Mouse (Mus musculus) megakaryocyte, embryonic 14.5 days (primary cell): ENCODE measurements around the gene Itgb5.

ENCODE experiments used
- FLI1 ChIP-seq: IDR thresholded peaks from 2 replicates; pipeline ENCODE4 v1.6.1; 2012; ENCODE audit warnings: low read length, inconsistent platforms, mixed read lengths
- GATA1 ChIP-seq: IDR thresholded peaks from 3 replicates; pipeline ENCODE4 v1.6.1; 2012; ENCODE audit warnings: mixed read lengths, low read length, inconsistent platforms, borderline replicate concordance

- TF ChIP-seq GATA1 = no peak
- no peak for TF ChIP-seq FLI1
Observed at GRCm38 (mm10) chr16:33862406-33862805, 32.9 kb downstream of the Itgb5 start.
